Mouse (Mus musculus) heart, adult 8-10 months (tissue): ENCODE data around the gene Elavl2. TPM values are rescaled to one million over a fixed set of nuclear protein-coding genes. Genes with fewer than 3 reads are reported as not detected.
"Not testable (repeated sequence)": the region's sequence is repeated elsewhere in the genome, so short reads cannot be mapped to it uniquely, and the experiment has no call there.

ENCODE experiments used
- DNase-seq: peaks from one replicate; pipeline ENCODE4 v3.0.0; 2022; ENCODE audit warnings: low spot score
- total RNA-seq, 4 experiments: library from RNA; stranded (reverse); gene quantifications; 2 replicates each; pipeline ENCODE4 v1.2.4; 2022

The Elavl2 gene
- total RNA-seq, 4 experiments from 2014 or later, result 0.32 to 1.7 (median 0.99) TPM

- DNase-seq, result no peak
Observed at GRCm38 (mm10) chr4:91334177-91334576, 66.4 kb downstream of the Elavl2 start.

GRCm38 (mm10) chr4:91310801-91311200 is 89.8 kb downstream of the Elavl2 start:
- no peak for DNase-seq

DNA sequence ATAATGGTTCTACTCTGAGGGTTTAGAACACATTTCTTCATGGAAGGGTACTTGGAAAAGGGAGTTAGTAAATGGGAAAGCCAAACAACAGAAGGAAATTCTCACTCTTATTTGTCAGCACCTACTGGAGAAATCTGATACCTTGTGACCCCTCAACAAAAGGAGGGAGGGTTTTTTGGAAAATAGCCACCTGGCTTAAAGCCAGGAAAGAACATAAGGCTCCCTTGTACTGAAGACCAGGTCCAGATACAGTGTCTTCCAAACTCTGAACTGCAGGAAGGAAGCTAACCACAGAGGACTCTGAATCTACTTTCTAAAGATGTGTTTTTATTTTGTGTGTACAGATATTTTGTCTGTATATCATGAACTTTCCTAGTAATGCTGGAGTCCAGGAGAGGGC is 102.9 kb downstream of the Elavl2 start:
- no peak for DNase-seq

GRCm38 (mm10) chr4:91295317-91295716 is 105.3 kb downstream of the Elavl2 start:
- DNase-seq, result no peak

GRCm38 (mm10) chr4:91291526-91291925 is 109.1 kb downstream of the Elavl2 start:
- DNase-seq, result no peak

GRCm38 (mm10) chr4:91290373-91290772 is 110.2 kb downstream of the Elavl2 start:
- DNase-seq, result no peak

- no peak for DNase-seq
Observed at GRCm38 (mm10) chr4:91289151-91289550, 111.4 kb downstream of the Elavl2 start.

DNA sequence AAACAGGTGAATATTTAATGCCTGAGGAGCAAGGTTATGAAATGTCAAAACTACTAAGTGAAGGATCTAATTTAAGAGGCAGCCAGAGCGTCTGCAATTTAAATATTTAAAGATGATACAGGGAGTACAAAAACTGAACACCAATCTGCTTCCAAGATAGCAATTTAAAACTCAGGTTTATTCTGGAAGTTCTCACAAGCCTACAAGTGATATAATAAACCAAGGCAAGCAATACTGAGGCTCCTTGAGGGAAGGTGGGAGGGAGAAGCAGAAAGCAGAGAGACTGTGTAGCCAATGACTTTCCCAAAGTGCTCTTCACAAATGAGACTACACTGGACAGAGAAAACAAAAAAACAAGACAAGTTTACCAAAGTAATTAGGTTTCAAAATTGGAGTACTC is 132.2 kb downstream of the Elavl2 start:
- no peak for DNase-seq

DNA sequence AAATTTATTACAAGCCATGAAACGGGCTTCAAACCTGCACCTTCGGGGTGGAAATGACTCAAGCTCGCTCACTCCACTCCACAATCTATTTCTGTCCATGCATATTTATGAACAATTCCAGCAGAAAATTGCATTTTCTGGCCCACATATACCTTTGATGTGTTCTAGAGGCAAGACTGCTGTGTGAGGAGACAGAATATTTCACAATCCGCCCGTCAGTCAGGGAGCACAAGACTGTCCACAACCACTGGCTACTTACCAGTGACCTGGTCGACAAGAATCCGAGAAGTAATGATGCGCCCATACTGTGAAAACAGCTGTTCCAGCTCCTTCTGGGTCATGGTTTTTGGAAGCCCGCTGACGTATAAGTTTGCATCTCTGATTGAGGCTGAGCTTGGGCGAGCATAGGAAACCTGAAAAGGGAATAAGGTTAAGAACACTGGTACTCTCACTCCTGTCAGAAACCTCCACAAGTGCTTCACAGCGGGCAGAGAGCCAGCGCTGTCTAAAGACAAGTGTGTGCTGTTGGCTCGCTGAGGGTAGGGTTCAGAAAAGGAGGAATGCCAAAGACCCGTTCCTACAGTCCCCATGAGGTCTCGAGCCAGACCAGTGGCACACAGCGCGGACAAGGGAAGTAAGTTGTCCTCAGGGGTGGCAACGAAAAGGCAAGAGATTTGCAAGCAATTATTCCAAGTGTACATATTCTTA is 136.7 kb downstream of the Elavl2 start:
- DNase-seq, result no peak

DNA sequence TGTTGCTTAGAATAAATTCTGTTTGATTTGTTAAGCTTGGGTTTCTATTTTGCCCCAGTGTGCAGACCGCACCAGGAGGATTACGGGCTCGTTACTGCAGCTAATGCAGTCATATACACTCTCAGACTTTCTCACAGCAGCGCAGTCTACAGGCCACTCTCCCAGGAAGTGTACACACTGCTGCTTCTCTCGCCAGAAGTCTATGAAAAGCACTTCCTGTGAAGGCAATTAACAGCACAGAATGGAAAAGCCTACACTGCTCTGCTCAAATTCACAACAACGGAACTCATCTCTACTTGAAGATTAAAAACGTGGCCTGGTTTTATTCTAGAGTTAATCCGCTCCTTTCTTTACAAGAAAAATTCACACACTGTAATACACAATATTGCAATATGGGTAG is 137.7 kb downstream of the Elavl2 start:
- DNase-seq, result no peak

- DNase-seq, result no peak
Observed at GRCm38 (mm10) chr4:91260622-91261021, 140.0 kb downstream of the Elavl2 start.

GRCm38 (mm10) chr4:91248650-91249049 is 151.9 kb downstream of the Elavl2 start:
- no peak for DNase-seq

DNA sequence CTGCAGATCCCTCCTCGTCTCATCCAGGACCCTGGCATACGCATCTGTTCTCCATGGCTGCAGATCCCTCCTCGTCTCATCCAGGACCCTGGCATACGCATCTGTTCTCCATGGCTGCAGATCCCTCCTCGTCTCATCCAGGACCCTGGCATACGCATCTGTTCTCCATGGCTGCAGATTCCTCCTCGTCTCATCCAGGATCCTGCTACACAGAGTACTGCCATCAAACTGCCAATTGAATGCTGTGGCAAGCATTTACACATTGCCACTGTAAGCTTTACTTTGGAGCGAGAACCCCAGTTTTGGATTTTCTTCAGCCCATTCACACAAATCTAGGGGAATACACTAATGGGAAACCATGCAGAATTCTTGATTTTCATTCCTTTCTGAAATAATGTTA is 155.4 kb downstream of the Elavl2 start:
- DNase-seq, result not testable (repeated sequence)

DNA sequence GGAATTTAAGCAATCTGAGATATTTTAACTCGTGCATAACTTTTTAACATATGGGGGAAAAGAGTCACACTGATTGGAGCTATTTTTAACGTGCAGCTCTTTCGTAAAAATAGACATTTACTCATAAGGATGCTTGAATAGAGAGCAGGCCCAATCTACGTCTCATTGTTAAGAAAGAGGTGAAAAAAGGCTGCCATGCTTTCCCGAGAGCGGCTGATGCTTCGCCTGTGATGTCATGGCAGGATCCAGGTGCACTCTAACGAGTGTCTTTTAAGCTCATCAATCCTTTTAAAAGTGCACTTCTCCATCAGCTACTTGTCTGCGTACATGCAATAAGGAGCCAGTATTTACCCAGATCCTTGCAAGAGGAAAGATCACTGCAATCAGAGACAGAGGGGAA is 156.0 kb downstream of the Elavl2 start:
- no peak for DNase-seq

DNA sequence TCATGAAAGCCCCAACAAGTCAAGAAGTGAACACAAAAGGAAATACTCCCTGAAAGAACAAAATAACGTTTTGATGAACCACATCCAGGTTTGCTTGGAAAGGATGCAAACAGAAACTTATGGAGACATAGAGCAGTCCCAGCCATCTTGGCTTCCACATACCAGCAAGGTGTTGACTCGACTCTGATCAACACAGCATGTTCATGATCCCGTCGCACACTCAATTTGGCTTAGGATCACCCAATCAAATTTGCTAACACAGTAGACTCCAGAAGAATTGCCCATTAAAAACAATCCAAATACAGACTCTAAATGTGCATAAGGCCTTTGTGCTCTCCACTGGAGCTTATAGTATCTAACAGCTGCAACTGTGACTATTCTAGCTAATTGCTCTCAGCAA is 156.7 kb downstream of the Elavl2 start:
- no peak for DNase-seq

DNA sequence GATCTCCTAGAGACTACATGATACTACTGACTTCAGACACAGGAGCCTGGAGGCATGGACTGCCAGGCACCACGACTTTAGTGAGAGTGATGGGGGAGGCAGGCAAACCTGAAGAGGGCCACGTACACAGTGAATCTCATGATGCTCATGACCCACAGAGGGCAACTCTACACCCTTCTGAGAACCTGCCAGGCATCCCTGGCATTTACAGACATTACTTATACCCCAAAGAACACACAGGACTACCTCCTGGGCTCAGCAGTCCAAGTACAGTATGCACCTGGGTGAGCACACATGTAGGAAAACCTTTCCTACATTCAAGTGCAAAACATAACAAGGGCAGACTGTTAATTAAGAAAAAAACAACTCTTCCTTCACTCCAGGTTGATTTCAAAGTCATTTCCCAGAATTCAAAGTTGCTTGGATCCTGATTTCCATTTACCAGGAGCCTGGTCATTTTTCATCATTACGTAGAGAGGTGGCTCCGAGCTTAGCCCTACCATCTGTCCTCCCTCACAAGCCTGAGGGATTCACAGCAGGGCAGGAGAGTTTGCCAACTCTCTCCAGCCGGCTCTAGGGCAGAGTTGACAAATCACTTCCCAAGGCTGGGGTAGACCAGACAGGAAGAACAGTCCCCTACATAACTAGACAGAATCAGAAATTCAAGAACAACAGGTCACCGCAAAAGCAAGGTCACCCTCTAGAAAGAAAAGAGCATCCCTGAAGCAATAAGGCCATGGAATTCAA is 161.7 kb downstream of the Elavl2 start:
- DNase-seq, result no peak

GRCm38 (mm10) chr4:91236976-91237375 is 163.6 kb downstream of the Elavl2 start:
- no peak for DNase-seq

GRCm38 (mm10) chr4:91234941-91235340 is 165.6 kb downstream of the Elavl2 start:
- DNase-seq, result no peak

- no peak for DNase-seq
Observed at GRCm38 (mm10) chr4:91233599-91233998, 167.0 kb downstream of the Elavl2 start.

- no peak for DNase-seq
Observed at GRCm38 (mm10) chr4:91230439-91230863, 170.1 kb downstream of the Elavl2 start.

DNA sequence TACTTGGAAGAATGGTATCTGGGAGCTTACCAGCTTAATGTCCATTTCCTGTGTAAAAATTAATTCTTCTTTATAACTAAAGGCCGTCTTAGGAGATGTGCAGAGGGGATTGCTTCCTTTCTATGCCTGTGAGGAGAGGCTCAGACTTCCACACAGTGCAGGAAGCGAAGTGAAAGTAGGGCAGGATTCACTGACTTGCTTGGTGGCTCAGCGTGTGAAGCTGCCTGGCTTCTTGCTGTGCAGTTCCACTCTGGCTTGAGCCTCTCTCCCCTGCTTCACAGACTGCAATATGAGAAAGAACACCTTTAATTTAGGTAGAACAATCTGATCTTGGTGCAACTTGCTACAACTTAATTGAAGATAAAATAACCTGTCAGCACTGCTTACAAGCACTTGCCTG is 172.2 kb downstream of the Elavl2 start:
- no peak for DNase-seq

DNA sequence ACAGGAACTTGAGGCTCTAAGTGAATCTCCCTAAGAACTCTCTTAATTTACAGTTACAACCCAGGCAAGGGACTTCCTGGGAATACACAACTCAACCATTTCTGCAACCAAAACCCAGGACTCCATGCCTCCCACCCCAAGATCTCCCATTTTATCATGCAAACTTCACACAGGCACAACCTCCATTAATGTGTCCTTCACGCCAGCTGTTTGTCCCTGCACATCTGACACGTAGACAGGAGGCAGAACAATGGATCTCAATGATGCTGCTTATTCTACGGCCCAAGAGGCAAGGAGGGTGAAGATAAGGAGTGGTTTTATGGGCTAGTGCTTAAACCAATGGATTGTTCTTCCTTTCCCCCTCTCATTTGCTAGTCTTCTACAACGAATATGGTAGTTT is 176.8 kb downstream of the Elavl2 start:
- DNase-seq, result no peak

GRCm38 (mm10) chr4:91219322-91219721 is 181.3 kb downstream of the Elavl2 start:
- no peak for DNase-seq
